Mouse (Mus musculus) ES-E14 (cell line): ENCODE data around the gene Fcrl5. TPM values are rescaled to one million over a fixed set of nuclear protein-coding genes. Genes with fewer than 3 reads are reported as not detected.

ENCODE experiments used
- DNase-seq: peaks from one replicate; pipeline ENCODE4 v3.0.0-alpha.2; 2013; ENCODE audit warnings: low read depth, low spot score
- H3K27ac ChIP-seq: 2 replicates; pipeline ENCODE4 v1.5.1; 2012; ENCODE audit warnings: low read depth, mild to moderate bottlenecking, low read length, moderate library complexity, mixed read lengths; ENCODE audit not compliant: poor library complexity, insufficient read depth, severe bottlenecking
- H3K36me3 ChIP-seq: 2 replicates; pipeline ENCODE4 v1.6.1; 2012; ENCODE audit warnings: mild to moderate bottlenecking, low read length, moderate library complexity, mixed read lengths; ENCODE audit not compliant: control insufficient read depth, poor library complexity, insufficient read depth, severe bottlenecking
- H3K4me1 ChIP-seq, 2 experiments: fragments of 150-350 bp in 1 of 2; sonication (generic) in 1 of 2; 2 replicates each; pipeline ENCODE4 v1.6.1; 2012; ENCODE audit warnings: low read length in 2 of 2, mild to moderate bottlenecking in 1 of 2, mixed read lengths in 1 of 2; ENCODE audit not compliant: control insufficient read depth in 2 of 2, insufficient read depth in 2 of 2, poor library complexity in 1 of 2
- H3K4me3 ChIP-seq, 2 experiments: fragments of 150-350 bp in 1 of 2; sonication (generic) in 1 of 2; 2 replicates each; pipeline ENCODE4 v1.5.1; 2012; ENCODE audit warnings: low read length in 2 of 2, low read depth in 1 of 2, mild to moderate bottlenecking in 1 of 2, mixed read lengths in 1 of 2; ENCODE audit not compliant: insufficient read depth in 1 of 2, poor library complexity in 1 of 2, severe bottlenecking in 1 of 2
- H3K9ac ChIP-seq: 2 replicates; pipeline ENCODE4 v1.6.1; 2012; ENCODE audit warnings: low read depth, mild to moderate bottlenecking, low read length, mixed read lengths; ENCODE audit not compliant: poor library complexity, insufficient read depth, severe bottlenecking
- H3K9me3 ChIP-seq: fragments of 150-350 bp; sonication (generic); 2 replicates; pipeline ENCODE4 v1.6.1; 2012; ENCODE audit warnings: low read depth, mild to moderate bottlenecking, low read length; ENCODE audit not compliant: control insufficient read depth, insufficient read depth
- CHD2 ChIP-seq: IDR thresholded peaks from 2 replicates; pipeline ENCODE4 v1.6.1; 2014; ENCODE audit warnings: mild to moderate bottlenecking, low read depth, low read length, inconsistent platforms
- HCFC1 ChIP-seq: IDR thresholded peaks from 2 replicates; pipeline ENCODE4 v1.6.1; 2012; ENCODE audit warnings: low read length, inconsistent platforms, borderline replicate concordance; ENCODE audit not compliant: insufficient read depth
- MAFK ChIP-seq: IDR thresholded peaks from 2 replicates; pipeline ENCODE4 v1.6.1; 2014; ENCODE audit warnings: mild to moderate bottlenecking, low read depth, low read length, inconsistent platforms; ENCODE audit not compliant: insufficient read depth
- ZC3H11A ChIP-seq: IDR thresholded peaks from 2 replicates; pipeline ENCODE4 v1.6.1; 2012; ENCODE audit warnings: low read depth, mild to moderate bottlenecking, inconsistent platforms, low read length, borderline replicate concordance
- ZNF384 ChIP-seq: IDR thresholded peaks from 2 replicates; pipeline ENCODE4 v1.6.1; 2012; ENCODE audit warnings: low read depth, low read length, inconsistent platforms
- in situ Hi-C, 2 experiments: fragments of 600-800 bp; cut with MboI; formaldehyde crosslinking; loops; one replicate each; pipeline ENCODE4 v1.15.1; 2025; ENCODE audit warnings: low sequenced_read_pairs in 2 of 2, inconsistent platforms in 1 of 2; ENCODE audit not compliant: unreplicated experiment in 2 of 2
- total RNA-seq: library from RNA; depleted of rRNA; stranded (reverse); fragments of 300-350 nt; gene quantifications from 2 replicates; pipeline ENCODE4 v1.2.3, GENCODE M21; 2012

Fcrl5 gene
- total RNA-seq, 1 experiment: 0.45 TPM

- Histone ChIP-seq H3K36me3 (no peaks in the 10 kb centered on the region), H3K9ac (no peak overlapping the region), H3K27ac (no peak overlapping the region), H3K4me1 (no peaks in the 10 kb centered on the region), H3K4me3 (no peak overlapping the region), H3K9me3 (peaks cover 7% of the 10 kb centered on the region; the same call in 1 of the 2 replicates)
- DNase-seq: no peak
- in situ Hi-C loops: no loop called here
- TF ChIP-seq ZNF384 (no peak), CHD2 (no peak), MAFK (no peak), ZC3H11A (no peak), HCFC1 (no peak)
Measured at GRCm38 (mm10) chr3:87487392-87487791, 51.8 kb downstream of the Fcrl5 start.

- Histone ChIP-seq H3K36me3 (no peaks in the 10 kb centered on the region), H3K27ac (no peak overlapping the region), H3K4me1 (no peaks in the 10 kb centered on the region), H3K9me3 (peaks cover 6% of the 10 kb centered on the region; the same call in 1 of the 2 replicates), H3K4me3 (no peak overlapping the region), H3K9ac (no peak overlapping the region)
- no peak for TF ChIP-seq CHD2
- TF ChIP-seq ZNF384: no peak
- no peak for TF ChIP-seq HCFC1
- no peak for TF ChIP-seq ZC3H11A
- no peak for TF ChIP-seq MAFK
- in situ Hi-C loops: no loop called here
- DNase-seq: no peak
Measured at GRCm38 (mm10) chr3:87487911-87488310, 52.3 kb downstream of the Fcrl5 start.

- in situ Hi-C loops: loop anchor here in 1 of 2 experiments (10.0 kb wide), 2 partner anchors 83 to 173 kb away; no protein-coding TSS in a partner anchor
- Histone ChIP-seq H3K4me1 (peaks cover 7 to 11% of the 10 kb centered on the region in 2 experiments; a peak in 3 of 4 replicates), H3K27ac (no peak overlapping the region), H3K9ac (peak overlapping the region; percentile 10; the same call in 1 of the 2 replicates), H3K9me3 (no peaks in the 10 kb centered on the region), H3K4me3 (no peak overlapping the region), H3K36me3 (no peaks in the 10 kb centered on the region)
- no peak for TF ChIP-seq MAFK
- no peak for TF ChIP-seq ZC3H11A
- no peak for TF ChIP-seq HCFC1
- TF ChIP-seq CHD2: no peak
- TF ChIP-seq ZNF384: no peak
- DNase-seq: no peak
Measured at GRCm38 (mm10) chr3:87498266-87498665, 62.7 kb downstream of the Fcrl5 start.

- Histone ChIP-seq H3K4me3 (no peak overlapping the region), H3K36me3 (no peaks in the 10 kb centered on the region), H3K4me1 (peaks cover 7 to 11% of the 10 kb centered on the region in 2 experiments; a peak in 3 of 4 replicates), H3K9ac (no peak overlapping the region), H3K9me3 (no peaks in the 10 kb centered on the region), H3K27ac (no peak overlapping the region)
- in situ Hi-C loops: loop anchor here in 1 of 2 experiments (10.0 kb wide), 2 partner anchors 84 to 174 kb away; no protein-coding TSS in a partner anchor
- DNase-seq: peak; percentile 85
- TF ChIP-seq HCFC1 (no peak), ZC3H11A (peak; percentile 99), ZNF384 (0 out of 2 replicates have a peak, but pooled peaks have one; percentile 23), MAFK (0 out of 2 replicates have a peak, but pooled peaks have one; percentile 39), CHD2 (no peak)
Measured at GRCm38 (mm10) chr3:87499072-87499471, 63.5 kb downstream of the Fcrl5 start.
